Mouse (Mus musculus): ENCODE results near the gene Drosha.
"Not testable (repeated sequence)": the region's sequence is repeated elsewhere in the genome, so short reads cannot be mapped to it uniquely, and the experiment has no call there.

Gene Drosha

DNA sequence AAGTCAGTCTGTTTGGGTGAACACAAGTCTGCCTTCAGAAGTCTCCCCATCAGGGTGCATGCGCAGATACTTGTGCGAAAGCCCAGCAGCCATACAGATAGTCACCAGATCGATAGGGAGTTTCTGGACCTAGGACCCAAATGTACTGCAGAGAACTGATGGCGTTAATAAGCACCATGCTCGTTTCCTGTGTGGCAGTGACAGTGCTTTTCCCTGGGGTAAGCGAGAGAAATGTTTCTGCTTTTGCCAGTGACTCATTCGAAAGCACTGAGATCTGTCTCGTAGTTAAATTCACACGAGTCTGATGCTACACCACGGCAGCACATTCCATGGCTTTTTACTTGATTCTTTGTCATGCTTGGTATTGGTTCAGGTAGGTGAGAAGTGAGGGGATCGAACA, 60.7 kb downstream of the Drosha start:
- no peak for DNase-seq (ENCODE audit: low spot score)

DNA sequence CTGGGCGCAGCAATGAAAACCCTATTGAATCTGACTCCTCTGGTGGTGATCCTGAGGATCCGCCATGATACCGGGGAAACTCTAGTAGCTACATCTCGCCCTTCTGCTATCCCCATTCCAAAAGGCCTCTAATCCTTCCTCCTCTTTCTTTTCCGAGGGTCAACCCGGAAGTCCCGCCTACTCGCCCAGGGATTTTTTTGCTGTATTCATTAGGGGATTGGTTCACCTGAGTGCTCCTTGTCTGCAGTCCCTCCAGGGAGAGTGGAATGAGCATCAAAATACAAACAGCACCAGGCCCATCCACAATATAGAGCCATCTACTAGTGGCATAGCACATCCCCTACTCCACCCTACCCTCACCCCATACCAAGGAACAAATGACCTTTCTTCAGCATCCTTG, 62.6 kb downstream of the Drosha start:
- DNase-seq (ENCODE audit: low spot score) = no peak

DNA sequence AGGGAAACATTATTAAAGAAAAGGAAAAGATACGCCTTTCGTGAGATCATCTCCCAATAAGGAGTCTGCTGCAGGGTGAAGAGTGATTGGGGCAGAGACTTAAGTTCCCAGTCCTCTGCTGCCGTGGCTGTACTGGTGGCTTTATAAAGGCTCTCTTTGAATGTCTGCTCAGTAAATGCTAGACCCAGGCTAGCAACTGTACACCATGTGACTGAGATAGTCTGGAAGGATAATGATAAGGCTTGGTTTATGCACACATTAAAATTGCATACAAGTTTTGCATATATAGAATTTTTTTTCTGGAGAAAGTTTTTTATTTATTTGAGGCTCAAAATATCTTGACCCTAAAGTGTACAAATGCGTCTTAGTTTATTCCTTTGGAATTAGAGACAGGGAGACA, 63.7 kb downstream of the Drosha start:
- DNase-seq (ENCODE audit: low spot score) = no peak

DNA sequence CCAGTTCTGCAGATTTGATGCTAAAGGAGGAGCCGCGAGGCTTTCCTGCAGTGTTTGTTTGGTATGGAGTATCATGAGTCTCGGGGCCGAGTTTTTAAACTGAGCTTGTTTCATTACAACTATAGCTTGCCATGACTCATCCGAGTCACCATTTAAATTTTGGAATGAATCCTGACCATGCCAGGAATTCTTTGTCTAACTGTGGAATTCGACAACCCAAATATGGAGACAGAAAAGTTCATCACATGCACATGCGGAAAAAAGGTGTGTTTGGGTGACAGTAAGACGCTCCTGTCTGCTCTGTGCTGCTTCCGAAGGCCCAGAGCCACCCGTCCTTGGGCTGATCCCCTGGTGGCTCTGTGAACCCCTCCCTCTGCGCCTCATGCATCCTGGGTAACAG, 65.3 kb downstream of the Drosha start:
- DNase-seq (ENCODE audit: low spot score) = no peak

DNA sequence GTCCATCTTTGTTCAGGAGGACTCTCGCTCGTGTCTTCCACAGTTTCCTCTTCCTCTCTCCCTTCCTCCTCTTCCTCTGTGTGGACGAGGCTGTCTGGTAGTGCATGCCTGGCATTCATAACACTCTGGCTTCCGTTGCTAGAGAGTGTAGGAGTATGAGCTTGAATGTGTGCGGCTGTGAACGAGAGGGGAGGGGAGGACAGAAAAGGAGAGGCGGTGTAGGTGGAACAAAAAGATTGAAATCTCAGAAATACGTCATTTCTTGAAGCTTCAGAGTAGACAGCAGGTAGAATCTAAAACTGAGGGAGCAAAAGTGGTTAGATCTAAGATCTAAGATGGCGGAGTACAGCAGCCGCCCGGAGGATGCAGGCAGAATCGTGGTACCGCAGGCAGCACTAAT, 70.8 kb downstream of the Drosha start:
- no peak for DNase-seq (ENCODE audit: low spot score)

DNA sequence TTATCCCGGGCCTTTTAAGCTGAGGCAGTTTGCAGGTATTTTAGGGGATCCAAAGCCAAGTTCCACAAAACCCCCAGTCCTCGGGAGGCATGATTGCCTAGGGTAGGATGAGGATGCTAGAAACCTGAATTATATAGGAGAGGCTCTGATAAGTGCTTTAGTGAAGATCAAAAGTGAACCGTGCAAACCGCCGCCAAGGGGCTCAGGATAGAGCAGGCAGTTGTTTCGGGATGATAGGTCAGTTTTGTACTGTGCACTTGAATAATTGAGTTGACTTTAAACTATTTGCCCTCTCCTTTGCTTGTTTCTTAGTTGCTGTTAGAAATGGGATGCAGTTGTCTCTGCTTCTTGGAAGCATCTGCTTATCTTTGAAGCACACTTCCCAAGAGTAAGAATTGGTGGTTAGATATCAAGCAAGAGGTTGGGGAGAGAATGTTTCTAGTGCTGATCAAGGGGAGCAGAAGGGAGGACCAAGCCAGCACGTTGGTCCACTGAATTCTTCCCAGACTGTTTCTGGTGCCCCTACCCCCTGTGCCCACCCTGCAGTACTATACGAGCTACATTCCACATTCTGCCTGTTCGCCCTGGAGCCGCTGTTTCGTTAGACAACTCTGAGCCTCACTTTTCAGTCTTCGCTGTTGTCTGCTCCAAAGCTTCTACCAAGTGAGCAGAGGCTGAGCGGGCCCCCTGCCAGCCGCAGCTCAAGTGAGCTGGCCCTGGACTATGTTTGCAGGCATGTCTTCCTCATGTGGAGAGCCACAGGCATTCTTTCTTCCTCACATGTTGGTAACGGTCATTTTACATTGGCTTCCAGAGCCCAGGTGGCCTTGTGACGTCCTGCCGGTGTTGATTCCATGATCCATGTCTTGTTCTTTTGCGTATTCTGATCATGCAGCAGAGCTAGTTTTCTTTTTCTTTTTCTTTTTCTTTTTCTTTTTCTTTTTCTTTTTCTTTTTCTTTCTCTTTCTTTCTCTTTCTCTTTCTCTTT, 71.7 kb downstream of the Drosha start:
- peak; percentile 67 for DNase-seq (ENCODE audit: low spot score)

DNA sequence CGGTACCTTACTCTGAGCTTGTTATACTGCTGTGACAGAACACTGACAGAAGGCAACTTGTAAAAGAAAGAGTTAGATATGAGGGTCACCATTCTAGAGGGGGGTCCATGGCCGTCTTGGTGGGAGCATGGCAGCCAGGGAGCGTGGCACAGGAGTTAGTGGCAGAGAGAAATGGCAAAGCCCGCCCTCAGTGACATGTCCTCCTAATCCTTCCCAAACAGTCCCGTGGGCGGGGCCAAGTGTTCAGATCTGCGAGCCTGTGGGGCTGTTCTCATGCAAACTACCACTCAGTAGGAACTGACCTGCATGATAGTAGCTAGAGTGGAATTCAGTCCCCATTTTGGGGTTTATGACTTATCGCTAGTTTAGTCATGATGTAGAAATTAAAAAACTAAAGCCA, 73.2 kb downstream of the Drosha start:
- DNase-seq (ENCODE audit: low spot score) = no peak

DNA sequence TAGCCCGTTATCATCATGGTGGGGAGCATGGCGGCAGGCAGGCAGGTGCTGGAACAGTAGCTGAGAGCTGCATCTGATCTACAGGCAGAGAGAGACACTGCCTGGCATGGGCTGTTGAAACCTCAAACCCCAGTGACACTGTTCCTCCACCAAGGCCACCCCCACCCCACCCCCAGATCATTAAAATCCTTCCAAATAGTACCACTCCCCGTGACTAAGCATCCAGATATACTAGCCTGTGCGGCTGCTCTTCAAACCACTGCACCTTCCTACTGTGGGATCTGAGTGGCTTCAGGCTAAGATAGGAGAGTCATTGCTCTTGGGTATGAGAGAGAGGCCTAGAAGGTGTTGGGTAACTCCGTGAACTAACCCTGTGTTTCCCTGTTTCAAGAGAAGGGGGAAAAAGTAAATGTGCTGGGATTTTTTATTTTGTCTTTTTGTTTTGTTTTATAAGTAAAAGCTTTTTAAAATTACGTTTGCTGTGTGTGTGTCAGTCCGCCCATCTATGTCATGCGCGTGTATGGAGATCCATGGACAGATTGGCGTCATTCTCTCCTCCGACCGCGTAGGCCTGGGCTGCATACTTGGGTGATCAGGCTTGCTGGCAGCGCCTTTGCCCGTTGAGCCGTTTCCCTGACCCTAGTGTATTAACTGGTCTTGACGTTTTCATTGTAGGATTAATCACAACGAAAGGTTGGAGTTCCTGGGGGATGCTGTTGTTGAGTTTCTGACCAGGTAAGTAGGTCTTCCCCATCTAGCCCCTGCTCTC, 76.0 kb downstream of the Drosha start:
- no peak for DNase-seq (ENCODE audit: low spot score)

DNA sequence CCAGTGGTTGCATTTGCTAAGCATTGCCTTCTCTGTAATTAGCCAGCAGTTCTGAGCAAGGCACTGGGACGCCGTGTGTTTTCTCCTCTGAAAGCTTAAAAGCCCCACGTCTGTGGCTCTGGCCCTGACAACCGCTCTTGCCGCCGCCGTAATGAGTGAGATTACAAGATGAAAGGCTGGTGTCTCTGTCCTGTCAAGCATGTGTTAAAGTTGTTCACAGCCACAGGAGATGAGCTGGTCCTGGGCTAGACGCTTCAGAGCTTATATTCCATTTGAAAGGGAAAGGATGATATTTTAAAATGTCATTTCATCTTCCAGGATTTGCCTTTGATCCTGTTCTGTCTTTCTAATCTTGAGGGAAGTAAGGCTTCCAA, 76.6 kb downstream of the Drosha start:
- no peak for DNase-seq (ENCODE audit: low spot score)

DNA sequence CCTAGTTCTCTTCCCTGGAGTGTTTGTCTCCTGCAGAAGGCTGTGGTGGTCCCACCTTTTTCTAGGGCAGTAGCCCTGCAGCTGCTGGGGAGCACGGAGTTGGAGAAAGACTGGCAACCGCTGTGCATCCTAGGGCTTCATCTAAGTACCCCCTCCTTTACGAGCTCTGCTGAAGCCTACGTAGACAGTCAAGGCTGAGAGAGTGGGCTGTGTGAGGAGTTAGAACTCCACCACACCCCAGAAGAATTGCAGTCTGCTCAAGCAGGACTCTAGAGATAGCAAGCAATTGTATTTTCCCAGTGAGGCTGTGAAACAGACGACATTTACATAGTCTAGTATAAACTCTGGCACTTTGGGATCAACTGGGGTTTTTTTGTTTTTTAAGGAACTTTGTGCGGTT, 79.8 kb downstream of the Drosha start:
- no peak for DNase-seq (ENCODE audit: low spot score)

DNA sequence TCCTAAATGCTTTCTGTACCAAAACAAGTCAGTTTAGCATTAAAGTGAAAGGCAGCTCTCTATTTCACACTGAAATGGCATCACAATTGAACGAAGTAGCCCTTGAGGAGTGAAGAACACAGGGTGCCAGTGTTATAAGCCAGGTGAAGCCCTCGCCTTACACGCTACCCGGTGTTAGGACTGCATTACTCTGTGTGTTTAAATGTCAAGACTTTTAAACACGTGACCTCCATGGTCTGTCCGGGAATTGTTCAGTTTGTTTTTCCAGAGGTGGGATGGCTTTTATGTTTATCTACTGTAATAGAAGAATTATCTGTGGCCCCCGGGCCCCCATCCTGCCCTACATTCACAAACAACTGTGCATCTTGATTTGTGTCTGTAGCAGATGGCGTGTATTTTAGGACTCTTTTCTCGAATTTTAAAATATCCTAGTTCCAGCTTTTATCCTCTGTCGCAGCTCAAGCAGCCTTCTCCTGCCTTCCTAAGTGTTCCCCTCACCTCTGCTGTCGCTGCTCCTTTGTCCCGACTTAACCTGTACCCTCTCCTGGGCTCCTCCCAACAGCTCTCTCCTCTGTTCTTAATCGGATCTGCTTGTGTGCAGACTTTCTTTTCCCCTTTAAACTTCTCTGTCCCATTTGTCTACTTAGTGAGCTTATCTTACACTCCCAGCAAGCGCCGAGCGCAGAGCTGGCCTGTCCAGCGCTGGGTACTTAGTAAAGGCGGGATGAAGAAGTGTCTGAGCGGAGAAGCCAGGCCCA, 83.5 kb downstream of the Drosha start:
- no peak for DNase-seq (ENCODE audit: low spot score)

DNA sequence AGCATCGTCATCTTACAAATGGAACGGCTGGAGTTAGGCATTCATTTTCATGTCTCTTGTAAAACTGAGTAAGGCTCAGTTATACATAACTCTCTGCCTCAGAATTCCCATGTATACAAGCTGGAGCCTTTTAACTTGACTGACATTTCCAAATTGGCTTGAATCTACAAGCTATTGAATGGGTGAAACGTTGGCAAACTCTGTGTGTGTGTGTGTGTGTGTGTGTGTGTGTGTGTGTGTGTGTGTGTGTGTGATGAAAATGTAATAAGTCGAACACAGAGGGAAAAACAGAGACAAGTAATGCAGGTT, 84.1 kb downstream of the Drosha start:
- no peak for DNase-seq (ENCODE audit: low spot score)

DNA sequence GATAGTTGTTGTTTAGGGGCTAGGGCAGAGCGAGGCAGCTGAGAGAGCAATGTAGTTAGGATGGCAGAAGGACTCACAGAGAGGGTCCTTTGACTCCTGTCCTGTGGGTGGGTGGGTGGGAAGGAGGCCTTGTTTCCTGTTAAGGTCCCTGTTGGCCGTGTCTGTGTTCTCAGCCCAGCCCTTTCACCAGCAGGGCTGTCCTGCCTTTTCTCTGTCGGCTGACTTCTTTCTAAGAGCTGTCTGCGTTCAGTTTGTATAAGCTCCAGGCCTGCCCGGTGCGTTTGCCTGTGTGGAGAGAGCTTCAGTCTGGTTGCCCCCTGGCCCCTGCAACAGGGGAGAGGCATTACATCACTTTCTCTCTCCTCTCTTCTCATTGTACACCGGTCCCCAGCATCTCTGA, 84.6 kb downstream of the Drosha start:
- DNase-seq (ENCODE audit: low spot score) = no peak

DNA sequence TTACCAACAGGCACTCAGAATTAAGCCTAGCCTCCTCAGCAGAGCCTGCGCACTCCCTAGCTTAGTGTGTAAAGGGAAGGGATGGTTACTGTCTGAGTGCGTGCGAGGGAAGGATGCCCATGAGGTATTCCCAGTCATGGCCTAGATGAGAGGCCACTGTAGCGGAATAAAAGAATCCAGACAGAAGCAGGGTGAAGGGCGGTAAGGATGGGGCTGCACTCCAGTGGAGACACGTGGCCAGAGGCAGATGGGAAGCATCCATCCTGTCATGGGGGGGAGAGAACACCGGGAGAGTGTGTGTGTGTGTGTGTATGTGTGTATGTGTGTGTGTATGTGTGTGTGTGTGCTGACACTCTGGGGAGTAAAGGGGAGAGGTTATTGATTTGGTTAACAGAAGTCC, 86.5 kb downstream of the Drosha start:
- no peak for DNase-seq (ENCODE audit: low spot score)

DNA sequence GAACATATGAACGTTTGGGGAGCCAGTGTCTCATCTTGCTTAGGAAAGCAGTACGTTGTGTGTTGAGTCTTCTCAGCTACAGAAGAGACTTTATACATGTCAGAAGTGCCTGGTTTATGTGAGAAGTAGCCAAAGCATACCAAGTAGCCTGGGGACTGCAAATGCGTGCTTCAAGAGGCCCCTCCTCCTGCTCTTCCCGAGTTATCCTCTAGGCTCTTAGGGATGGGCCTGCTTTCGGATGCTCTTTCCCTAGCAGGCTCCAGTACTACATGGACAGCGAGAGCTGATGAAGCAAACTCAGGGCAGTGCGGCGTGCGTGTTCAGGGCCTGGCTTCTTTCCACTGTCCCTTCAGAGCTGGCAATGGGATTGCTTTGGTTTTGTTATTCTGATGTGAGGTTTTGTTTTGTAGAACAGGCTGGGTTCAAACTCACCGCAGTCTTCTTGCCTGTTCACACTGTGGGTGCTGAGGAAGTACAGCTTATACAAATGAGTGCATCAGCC, 91.8 kb downstream of the Drosha start:
- no peak for DNase-seq (ENCODE audit: low spot score)

DNA sequence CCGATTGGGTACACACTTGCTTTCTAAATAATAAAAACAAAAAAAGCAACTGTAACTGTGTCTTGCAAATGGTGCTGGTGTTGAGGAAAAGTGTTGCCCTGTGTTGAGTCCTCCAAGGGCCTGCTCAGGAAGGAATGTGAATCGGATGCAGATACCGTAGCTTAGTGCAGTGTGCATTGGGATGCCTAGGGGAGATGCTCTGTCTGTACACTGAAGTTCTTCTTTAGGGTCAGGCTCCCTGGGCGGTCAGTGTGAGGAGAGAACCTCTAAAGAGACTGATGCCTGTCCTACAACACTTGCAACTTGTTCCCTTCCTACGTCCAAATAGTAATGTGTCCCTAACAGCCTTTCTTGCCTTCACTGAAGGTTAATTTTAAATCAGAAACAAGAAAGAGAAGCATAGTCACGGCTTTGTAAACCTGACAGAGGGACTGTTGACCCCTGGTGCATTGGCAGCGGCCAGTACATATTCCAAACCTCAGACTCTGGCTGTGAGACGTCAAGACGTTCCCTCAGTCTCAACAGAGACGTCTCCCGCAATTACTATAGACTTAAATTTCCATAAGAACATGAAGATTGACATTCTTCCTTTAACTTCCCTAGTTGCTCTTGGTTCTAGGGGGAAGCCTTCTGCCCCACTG, 94.8 kb downstream of the Drosha start:
- not testable (repeated sequence) for DNase-seq (ENCODE audit: low spot score)

DNA sequence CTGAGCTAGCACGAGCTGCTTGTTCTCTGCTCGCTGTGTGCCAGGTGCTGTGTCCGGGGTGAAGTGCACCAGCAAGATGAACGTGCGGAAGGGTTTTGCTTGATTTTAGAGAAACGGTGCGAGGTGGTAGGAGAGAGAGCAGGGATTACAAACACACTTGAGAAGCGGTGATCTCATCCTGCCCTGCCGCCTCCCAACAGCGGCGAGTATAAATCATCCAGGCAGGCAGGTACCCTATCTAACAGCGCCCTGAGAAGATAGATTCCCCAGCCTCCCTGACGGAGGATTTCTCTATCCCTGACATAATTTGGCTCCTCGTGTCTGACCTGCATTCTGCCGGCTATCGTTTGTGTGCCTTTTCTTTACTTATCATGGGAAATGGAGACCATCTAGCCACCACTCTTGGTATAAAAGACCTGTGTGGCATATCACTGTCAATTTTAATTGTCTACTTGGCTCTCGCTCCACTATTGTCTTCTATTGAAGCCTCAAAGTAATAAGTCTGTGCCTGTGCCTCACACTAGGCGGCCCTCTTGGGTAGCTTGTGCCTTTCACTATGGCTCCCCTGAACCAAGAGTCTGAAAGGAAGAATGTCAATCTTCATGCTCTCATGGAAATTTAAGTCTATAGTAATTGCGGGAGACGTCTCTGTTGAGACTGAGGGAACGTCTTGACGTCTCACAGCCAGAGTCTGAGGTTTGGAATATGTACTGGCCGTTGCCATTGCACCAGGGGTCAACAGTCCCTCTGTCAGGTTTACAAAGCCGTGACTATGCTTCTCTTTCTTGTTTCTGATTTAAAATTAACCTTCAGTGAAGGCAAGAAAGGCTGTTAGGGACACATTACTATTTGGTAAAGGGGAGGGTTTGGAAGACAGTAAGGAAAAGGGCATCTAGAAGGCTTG, 95.6 kb downstream of the Drosha start:
- no peak for DNase-seq (ENCODE audit: low spot score)

DNA sequence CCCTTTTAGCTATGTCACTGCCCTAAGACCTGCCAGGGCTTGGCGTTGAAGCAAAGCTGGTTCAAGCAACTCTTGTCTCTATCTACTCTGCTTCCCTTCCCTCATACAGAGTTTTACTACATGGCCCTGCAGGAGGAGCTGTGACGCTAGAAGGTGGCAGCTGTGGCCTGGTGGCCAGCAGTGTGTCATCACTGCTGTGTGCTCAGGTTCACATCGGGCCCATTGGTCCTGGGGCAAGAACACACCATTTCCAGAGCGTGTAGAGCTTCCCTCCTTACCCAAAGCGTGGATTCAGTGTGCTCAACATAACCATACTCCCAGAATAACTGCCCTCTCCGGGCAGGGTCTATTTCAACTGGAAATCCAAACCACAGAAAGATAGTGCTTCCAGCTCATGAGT, 97.3 kb downstream of the Drosha start:
- no peak for DNase-seq (ENCODE audit: low spot score)

DNA sequence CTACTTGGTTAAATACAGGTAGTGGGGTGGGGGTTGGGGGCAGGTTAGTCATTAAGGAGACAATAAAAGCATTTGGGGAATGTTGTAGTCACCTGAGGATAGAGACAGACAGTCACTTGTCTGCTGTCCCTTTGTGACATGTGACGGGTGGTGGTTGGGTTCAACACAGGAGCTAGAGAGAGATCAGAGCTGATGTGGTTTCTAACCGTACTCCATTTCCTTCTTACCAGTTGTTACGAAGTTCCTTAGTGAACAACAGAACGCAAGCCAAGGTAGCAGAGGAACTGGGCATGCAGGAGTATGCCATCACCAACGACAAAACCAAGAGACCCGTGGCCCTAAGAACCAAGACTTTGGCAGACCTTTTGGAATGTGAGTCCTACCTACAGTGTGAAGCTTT, 99.2 kb downstream of the Drosha start:
- no peak for DNase-seq (ENCODE audit: low spot score)

DNA sequence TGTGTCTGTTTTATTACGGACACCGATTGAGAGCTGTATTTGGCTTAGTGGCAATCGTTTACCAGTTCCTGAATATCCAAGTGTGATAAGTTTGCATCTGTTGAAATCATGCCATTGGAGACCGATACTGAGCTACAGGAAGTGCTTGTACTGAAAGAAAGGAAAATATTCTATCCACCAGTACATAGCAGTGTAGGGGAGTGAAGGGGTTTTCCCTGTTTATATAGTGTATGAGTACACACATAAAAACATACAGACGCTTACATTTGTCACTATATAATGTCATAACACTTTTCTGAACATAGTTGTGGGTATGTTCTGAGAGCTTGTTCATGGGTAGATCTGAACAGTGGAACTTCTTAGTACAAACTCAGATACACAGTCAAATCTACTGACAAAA, 106.9 kb downstream of the Drosha start:
- no peak for DNase-seq (ENCODE audit: low spot score)

DNA sequence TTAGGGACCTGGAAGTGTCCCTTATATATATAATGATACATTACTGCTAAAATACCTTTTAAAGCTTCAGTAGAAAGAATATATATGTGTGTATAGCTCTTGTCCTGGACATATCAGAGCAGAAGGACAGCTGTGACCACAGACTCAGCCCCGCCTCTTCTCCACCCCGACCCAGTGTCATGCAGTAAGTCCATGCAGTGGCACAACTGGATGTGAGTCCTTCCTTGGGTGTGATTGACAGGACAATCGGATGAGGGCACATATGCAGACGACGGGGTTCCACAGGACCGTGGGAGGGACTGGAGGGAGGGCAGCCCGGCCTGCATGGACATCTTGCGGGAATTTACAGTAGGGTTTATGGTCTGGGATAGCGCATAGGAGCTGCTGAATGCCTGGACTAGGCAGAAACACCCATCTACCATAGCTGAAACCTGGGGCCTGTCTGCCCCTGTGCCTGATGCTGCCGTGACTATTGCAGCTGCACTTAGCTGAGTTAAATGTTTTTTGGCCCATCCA, 111.7 kb downstream of the Drosha start:
- no peak for DNase-seq (ENCODE audit: low spot score)

All from c-Kit-positive CD71-positive TER-119-positive erythroid progenitor cells, embryonic 14.5 days (primary cell).